Mouse (Mus musculus): ENCODE measurements at regions not wholly inside any gene's neighbourhood (a gene's known extent, or its start where the extent isn't known, plus 50 kb on each side); places are given as distances from the start of the nearest gene placed in this dataset.

DNA sequence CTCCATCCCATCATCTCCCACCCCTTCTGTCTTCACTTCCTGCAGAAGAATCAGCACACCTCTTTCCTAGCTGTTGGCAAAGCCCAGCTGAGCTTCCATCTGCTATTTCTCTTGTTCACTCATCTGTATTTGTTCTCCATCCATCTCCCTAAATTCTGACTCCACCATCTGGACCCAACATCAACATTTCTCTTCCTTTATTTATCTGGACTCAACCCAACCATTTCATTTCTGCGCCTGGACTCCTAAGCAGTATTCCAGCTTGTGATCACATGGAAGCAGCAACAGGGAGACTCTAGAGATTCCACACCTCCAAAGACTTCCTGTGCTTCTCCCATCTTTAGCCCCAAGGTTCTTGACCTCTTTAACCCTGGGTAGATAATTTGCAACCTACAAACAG, 343.2 kb downstream of the Cylc2 start:
- TF ChIP-seq CTCF (IDR thresholded peaks at IDR 0.05; ENCODE audit: borderline replicate concordance, insufficient read depth, low read depth, low read length) (no peak), POLR2A (IDR thresholded peaks at IDR 0.05; ENCODE audit: borderline replicate concordance, insufficient read depth, low read length) (no peak)

Measured in cerebellum, adult 2 months (tissue).